8 mouse cellular contexts compared by ENCODE assay signal in the genomic region with DNA sequence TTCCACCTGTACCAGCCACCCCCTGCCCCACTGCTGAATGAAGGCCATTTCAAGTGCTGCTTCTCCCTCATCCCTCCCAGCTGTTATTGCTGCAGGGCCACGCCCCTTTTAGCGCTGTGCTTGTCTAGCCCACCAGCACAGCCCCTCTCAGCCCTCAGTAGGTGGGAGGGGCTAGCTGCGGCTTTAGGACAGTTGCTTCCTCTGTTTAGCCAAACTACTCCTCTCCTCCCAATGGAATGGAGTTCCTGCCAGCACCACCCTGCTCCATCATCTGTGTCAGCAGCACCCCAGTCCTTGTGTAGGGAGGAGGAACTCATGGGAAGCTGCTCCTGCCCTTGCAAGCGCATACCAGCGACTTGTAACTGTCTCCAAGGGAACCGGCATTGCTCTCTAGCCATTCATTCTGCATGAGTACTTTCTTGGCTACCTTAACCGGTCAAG. TPM values are rescaled to one million over a fixed set of nuclear protein-coding genes. Genes with fewer than 3 reads are reported as not detected.
DNase-seq lines count a peak whose midpoint lies in the region; ATAC-seq lines count a peak whose summit lies in the region.

No protein-coding gene starts in this region.

- H3K27me3 ChIP-seq in embryonic facial prominence, embryonic 15.5 days = no peaks in the 10 kb centered on the region
- no peaks in the 10 kb centered on the region for H3K27me3 ChIP-seq in kidney, embryonic 16.5 days (ENCODE audit: insufficient read depth, low read length)

- H3K4me2 ChIP-seq in embryonic facial prominence, embryonic 15.5 days (replicated peaks) = peak overlapping the region; percentile 26
- peak overlapping the region; percentile 38 for H3K4me2 ChIP-seq in kidney, embryonic 16.5 days (replicated peaks; ENCODE audit: low read depth, low read length)

- peaks cover 11% of the 10 kb centered on the region for H3K4me1 ChIP-seq in embryonic facial prominence, embryonic 15.5 days
- peaks cover 17% of the 10 kb centered on the region for H3K4me1 ChIP-seq in kidney, embryonic 16.5 days (ENCODE audit: insufficient read depth, low read length)

- H3K4me3 ChIP-seq in embryonic facial prominence, embryonic 15.5 days (replicated peaks) = no peak overlapping the region
- H3K4me3 ChIP-seq in kidney, embryonic 16.5 days (ENCODE audit: low read length) = no peak overlapping the region

- no peak overlapping the region for H3K9ac ChIP-seq in embryonic facial prominence, embryonic 15.5 days
- no peak overlapping the region for H3K9ac ChIP-seq in kidney, embryonic 16.5 days (replicated peaks; ENCODE audit: low read length)

- ATAC-seq in embryonic facial prominence, embryonic 15.5 days (ENCODE audit: insufficient number of reproducible peaks, low FRiP score, low TSS enrichment, low read depth) = peak; percentile 51; the same call in 1 of the 2 replicates
- ATAC-seq in kidney, embryonic 16.5 days (ENCODE audit: low FRiP score, low TSS enrichment) = peak; percentile 84

- DNase-seq in layer of hippocampus, adult 9-11 months = peak; percentile 55
- DNase-seq in layer of hippocampus, postnatal 14 days (ENCODE audit: low spot score in 2 of 2) = no peak
- DNase-seq in retina, embryonic 14.5 days (ENCODE audit: low spot score) = peak; percentile 70
- DNase-seq in urinary bladder, postnatal 10 days (ENCODE audit: low spot score) = no peak
- DNase-seq in ovary, postnatal 10 days (ENCODE audit: low spot score) = no peak
- DNase-seq in right cerebral cortex, postnatal 14 days = no peak

- WGBS in embryonic facial prominence, embryonic 15.5 days = 13% methylated on average over 7 of the region's 7 CpGs
- 5% methylated on average over 7 of the region's 7 CpGs for WGBS in kidney, embryonic 16.5 days

- H3K36me3 ChIP-seq in embryonic facial prominence, embryonic 15.5 days = peaks cover 4% of the 10 kb centered on the region; the same call in 1 of the 2 replicates
- no peaks in the 10 kb centered on the region for H3K36me3 ChIP-seq in kidney, embryonic 16.5 days (ENCODE audit: insufficient read depth, low read length)

- H3K27ac ChIP-seq in embryonic facial prominence, embryonic 15.5 days (replicated peaks) = no peak overlapping the region
- no peak overlapping the region for H3K27ac ChIP-seq in kidney, embryonic 16.5 days (ENCODE audit: low read length)

- no peaks in the 10 kb centered on the region for H3K9me3 ChIP-seq in embryonic facial prominence, embryonic 15.5 days (replicated peaks)
- no peaks in the 10 kb centered on the region for H3K9me3 ChIP-seq in kidney, embryonic 16.5 days (ENCODE audit: low read length)

RNA-seq across cellular contexts. Expression of gene Wbp2nl, which starts 5.5 kb away (rescaled TPM):
- total RNA-seq in layer of hippocampus, postnatal 14 days (2021) = not detected
- 0.20 TPM in 1 of 2 replicates, not detected in the other for polyA plus RNA-seq in embryonic facial prominence, embryonic 15.5 days (2015; fragmentation: Nextera tagmentation; extraction: Ambion mirVana)
- polyA plus RNA-seq in kidney, embryonic 16.5 days (2015; fragmentation: Nextera tagmentation; extraction: Ambion mirVana) = 0.41 and 0.61 TPM in 2 replicates

RNA-seq across cellular contexts. Expression of gene Sept3, which starts 18.6 kb away (rescaled TPM):
- 100 to 1,000 TPM; 583 to 613 TPM for total RNA-seq in layer of hippocampus, postnatal 14 days (2021)
- 17.1 and 18.7 TPM in 2 replicates for polyA plus RNA-seq in embryonic facial prominence, embryonic 15.5 days (2015; fragmentation: Nextera tagmentation; extraction: Ambion mirVana)
- 8.6 and 11.3 TPM in 2 replicates for polyA plus RNA-seq in kidney, embryonic 16.5 days (2015; fragmentation: Nextera tagmentation; extraction: Ambion mirVana)

RNA-seq across cellular contexts. Expression of gene 1500009C09Rik, which starts 41.1 kb away (rescaled TPM):
- total RNA-seq in layer of hippocampus, postnatal 14 days (2021) = 10 to 100 TPM; 89.4 to 94.8 TPM
- not detected in 2 replicates for polyA plus RNA-seq in embryonic facial prominence, embryonic 15.5 days (2015; fragmentation: Nextera tagmentation; extraction: Ambion mirVana)
- not detected in 2 replicates for polyA plus RNA-seq in kidney, embryonic 16.5 days (2015; fragmentation: Nextera tagmentation; extraction: Ambion mirVana)

RNA-seq across cellular contexts. Expression of gene Naga, which starts 45.4 kb away (rescaled TPM):
- total RNA-seq in layer of hippocampus, postnatal 14 days (2021) = 10 to 100 TPM; 38.2 to 39.3 TPM
- polyA plus RNA-seq in embryonic facial prominence, embryonic 15.5 days (2015; fragmentation: Nextera tagmentation; extraction: Ambion mirVana) = 64.8 and 65.9 TPM in 2 replicates
- polyA plus RNA-seq in kidney, embryonic 16.5 days (2015; fragmentation: Nextera tagmentation; extraction: Ambion mirVana) = 81.9 and 87.4 TPM in 2 replicates

RNA-seq across cellular contexts. Expression of gene Pheta2, which starts 45.5 kb away (rescaled TPM):
- under 1 TPM; 0.39 to 0.45 TPM for total RNA-seq in layer of hippocampus, postnatal 14 days (2021)
- 23.8 and 24.9 TPM in 2 replicates for polyA plus RNA-seq in embryonic facial prominence, embryonic 15.5 days (2015; fragmentation: Nextera tagmentation; extraction: Ambion mirVana)
- polyA plus RNA-seq in kidney, embryonic 16.5 days (2015; fragmentation: Nextera tagmentation; extraction: Ambion mirVana) = 10.4 and 12.5 TPM in 2 replicates

Comparison
In these comparisons a context has a peak if more than half of its experiments do, and no peak if none do; other contexts are left out.
1. DNase-seq: peak in layer of hippocampus, adult 9-11 months (single experiment) and retina, embryonic 14.5 days (single experiment); none in layer of hippocampus, postnatal 14 days (0 of 2), urinary bladder, postnatal 10 days (single experiment), ovary, postnatal 10 days (single experiment) and right cerebral cortex, postnatal 14 days (single experiment).